Mouse (Mus musculus): ENCODE measurements around the gene Gopc.
"Not testable (repeated sequence)": the region's sequence is repeated elsewhere in the genome, so short reads cannot be mapped to it uniquely, and the experiment has no call there.

Gopc gene

DNA sequence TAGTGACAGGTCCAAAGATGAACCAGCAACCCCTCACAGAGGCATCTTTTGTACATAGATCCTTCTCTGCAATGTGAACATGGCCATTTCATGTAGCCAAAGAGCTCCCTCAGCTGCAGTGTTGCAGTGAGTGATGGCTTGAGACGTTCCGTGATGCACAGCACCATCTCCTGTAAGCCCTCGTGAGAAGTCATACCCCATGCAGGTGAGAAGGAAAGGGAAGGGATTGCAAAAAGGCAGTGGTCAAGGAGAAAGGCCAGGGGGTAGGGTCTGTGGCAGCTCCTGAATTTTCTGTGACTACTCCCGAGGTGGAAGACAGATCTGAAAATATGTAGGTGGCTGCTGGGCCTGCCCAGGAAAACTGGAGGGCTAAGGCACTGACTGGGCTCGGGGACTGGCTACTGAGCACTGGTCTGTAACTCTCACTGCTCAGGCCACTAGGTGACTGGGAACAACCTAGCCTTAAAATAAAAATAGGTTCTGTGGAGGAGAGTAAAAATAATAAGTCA, 7.1 kb upstream of the Gopc start, which contains the start of gene Nepn:
Gene Nepn, plus strand, starts transcription at position 51 of the 509 bp plus-strand sequence.
- DNase-seq (ENCODE audit: extremely low spot score, low read depth, low spot score) = no peak

DNA sequence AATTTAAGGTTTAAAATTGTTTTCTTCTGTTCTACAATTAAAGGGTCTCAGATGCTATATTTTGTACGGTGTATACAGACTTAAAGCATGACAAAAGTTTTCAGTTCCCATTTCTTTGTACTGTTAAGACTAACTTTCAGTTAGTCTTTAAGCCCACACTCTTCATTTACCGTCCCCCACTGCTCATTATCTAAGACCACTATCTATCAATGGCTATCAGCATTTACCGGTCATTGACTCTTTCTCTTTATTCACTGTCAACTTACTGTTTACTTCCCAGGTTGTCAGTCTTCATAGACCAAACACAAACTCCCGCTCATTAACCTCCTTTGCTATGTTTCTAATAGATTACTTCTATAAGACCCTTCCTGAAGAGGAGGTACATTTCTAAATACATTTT, 5.3 kb upstream of the Gopc start:
- DNase-seq (ENCODE audit: extremely low spot score, low read depth, low spot score) = no peak

DNA sequence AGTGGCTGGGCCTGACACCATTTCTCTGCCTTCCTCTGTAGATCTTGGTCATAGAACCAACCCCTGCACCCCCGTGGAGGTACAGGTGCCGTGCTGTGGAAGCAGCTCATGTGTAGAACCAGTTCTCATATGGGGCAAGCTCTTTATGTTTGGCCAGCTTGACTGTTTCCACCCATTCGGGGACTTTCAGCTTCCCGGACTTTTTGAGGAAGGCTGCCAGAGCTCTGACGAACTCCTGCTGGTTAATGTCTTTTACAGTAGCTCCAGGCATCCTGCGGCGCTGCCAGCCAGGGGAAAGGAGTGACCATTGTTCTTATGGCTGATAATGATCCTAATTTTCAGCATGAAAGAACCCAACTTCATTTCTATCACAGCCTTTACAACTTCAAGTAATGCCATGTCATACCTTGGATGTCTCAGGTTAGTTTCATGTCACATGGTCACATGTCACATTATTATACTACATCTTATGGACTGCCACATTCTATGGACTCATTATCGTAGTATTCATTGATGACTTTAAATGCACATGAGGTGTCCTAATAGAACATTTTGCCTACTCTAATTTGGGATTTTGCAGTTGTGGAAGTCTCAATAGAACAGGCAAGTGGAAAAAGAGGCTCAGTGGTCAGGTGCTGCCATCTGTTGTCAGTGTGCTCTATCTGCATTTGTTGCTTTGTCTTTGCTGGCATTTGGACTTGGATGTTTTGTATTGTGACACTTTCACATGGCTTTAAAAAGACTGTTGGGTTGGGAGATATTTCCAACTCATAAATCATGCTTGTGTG, 3.1 kb upstream of the Gopc start:
- no peak for DNase-seq (ENCODE audit: extremely low spot score, low read depth, low spot score)

DNA sequence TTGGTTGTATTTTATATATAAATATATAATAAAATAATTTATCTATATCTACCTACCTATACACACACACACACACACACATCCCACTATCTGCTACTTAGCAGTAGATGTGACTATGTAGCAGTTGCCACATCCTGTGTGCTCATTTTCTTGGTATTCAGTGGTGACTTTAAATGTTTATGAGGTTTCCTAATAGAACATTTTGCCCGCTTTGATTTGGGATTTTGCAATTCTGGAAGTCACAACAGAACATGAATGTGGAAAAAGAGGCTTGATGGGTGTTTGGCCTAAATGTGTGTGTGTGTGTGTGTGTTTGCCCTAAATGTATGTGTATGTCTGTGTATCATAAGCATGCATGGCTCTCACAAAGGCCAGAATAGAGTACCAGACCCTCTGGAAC, 1.6 kb upstream of the Gopc start:
- DNase-seq (ENCODE audit: extremely low spot score, low read depth, low spot score) = no peak

DNA sequence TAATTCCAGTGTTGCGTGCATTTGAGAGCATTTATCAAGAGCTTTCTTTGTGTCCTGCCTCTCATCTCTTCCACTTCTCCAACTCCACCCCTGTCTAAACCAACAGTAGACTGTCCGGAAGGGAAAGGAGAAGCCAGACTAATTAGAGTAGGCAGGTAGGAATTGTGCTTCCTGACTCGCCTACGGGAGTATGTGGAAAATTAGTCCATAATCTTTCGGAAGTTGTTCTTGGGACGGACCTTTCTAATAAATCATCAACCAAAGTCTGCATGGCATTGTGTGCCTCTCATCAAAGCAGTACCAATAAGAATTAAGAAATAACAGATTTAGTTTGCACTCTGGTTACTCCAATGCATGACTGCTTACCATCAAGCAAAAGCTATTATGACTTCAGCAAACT, 1.1 kb upstream of the Gopc start:
- no peak for DNase-seq (ENCODE audit: extremely low spot score, low read depth, low spot score)

DNA sequence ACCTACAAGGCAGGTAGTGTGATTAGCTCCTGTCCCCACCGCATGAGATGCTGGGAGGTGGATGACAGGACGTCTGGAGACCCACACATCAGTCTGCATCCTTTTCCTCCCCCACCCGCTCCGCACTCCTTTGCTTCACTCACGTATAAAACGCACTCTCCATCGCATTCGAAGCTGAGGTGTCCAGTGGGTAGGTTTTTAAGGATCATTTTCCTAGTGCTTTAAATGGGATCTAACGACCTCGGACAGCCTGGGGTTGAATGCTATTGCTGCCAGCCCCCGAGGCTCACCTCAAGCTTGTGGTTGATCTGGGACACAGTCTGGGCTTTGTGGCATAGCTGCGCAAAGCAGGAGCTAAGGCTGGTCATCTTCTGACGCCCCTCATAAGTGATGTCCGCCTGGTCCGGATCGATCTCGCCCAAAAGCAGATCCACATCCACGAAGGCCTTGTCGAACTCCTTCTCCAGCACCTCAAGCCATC, 563 bp downstream of the Gopc start:
- DNase-seq (ENCODE audit: extremely low spot score, low read depth, low spot score) = no peak

DNA sequence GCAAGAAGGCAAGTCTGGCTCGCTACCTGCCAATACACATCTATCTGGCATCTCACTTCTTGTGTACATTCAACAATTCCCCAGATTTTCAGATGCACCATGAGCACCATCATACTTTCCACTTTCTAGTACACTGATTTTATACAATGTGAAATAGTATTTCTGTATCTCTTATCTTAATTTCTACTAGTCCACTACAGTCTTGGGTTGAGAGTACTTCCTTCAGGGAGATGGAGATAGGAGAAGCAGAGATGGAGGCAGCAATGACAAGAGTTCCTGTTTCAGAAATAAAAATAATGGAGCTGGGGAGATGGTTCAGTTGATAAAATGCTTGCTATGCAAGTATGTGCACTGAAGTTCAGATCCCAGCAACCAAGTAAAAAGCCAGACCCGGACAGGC, 4.1 kb downstream of the Gopc start:
- no peak for DNase-seq (ENCODE audit: extremely low spot score, low read depth, low spot score)

DNA sequence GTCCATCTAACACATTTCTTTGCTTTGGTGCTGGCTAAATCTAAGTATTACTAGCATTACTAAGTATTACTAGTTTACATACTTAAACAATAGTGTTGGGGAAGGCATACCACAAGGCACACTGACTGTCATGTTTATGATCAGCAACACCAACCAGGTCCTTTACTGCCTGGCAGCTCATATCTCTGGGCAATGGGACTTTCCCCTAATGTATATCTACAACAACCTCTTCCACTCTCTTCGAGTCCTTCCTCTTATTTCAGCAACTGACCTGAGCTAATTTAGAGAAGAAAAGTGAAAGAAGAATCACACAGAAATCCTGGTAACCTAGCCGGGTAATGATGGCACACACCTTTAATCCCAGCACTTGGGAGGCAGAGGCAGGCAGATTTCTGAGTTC, 5.5 kb downstream of the Gopc start:
- no peak for DNase-seq (ENCODE audit: extremely low spot score, low read depth, low spot score)

DNA sequence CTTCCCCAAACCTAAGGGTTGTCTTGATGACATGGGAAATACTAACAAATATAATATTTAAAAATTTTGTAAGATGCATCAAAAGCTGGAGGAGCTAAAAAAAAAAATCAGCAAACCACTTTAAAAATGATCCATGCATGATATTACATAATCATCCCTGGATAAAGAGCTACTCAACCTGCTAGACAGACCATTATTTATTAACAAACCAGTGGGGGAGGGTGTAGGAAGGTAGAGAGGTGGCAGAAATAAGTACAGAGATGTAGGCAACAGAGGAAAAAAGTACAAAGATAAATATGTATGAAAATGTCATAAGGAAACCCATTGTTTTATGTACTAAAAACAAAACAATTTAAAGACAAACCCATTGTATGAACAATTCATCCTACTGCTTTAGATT, 7.3 kb downstream of the Gopc start:
- DNase-seq (ENCODE audit: extremely low spot score, low read depth, low spot score) = no peak

DNA sequence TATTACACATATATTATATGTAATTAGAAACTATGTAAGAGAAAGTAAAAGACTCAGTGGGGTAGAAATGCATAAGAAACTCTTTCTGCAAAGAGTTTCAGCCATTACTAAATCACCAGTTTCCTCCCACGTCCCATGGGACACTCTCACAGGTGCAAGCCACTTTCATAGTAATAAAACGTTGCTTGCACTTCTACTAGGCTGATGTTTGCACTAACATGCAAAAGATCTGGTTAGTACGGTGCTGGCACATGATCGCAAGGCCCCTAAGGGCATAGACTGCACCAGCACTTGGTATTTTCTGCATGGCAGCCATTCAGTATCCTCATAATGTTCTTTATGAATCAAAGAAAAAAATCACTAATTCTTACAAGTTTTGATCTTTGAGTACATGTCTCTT, 8.1 kb downstream of the Gopc start:
- no peak for DNase-seq (ENCODE audit: extremely low spot score, low read depth, low spot score)

DNA sequence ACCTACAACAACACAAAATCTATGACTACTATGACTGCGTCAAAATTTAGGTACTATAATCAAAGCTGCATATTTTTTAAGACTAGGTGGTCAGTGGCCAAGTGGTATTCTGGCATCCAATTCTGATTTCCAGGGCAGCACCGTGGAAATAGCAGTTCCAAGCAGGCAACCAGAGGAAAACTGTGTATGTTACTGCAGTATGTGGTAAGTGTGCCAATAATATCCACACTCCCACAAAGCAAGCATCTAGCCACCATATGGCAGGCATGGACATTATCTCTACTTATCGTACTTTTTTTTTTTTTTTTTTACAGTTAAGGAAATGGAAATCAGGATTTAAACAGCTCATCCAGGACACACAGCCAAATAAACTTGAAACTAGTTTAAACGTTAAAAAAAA, 13.5 kb downstream of the Gopc start:
- no peak for DNase-seq (ENCODE audit: extremely low spot score, low read depth, low spot score)

DNA sequence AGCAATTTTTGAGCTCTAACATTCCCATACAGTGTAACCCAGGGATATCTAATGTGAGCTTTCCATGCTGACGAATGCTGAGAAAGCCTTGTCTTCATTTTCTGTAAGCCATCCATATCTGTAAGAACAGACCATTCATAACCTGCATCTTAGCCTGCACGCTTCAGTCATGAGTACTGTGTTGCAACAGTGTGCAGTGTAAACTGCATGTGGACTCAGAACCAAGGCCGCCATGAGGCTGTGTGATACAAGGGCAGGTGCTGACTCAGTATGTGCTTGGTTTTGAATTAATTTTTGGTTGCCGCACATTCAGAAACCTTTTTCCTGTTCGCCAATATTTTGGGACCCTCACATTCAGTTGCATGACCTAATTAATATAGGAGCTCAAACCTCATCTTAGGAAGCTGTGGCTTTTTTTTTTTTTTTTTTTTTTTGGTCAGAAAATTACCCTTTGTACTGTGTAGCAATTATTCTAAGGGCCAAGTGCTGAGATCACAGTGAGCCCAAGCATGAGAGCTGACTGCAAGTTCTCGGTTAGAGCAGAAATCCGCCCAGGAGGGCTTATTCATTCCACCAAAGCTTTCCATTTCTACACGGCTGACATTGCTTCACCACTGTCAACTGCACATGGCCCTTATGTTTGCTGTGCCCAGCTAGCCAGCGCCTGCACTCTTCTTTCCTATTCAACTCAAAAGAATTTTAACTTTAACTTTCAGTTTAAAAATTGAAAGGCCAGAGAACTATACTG, 20.9 kb downstream of the Gopc start:
- no peak for DNase-seq (ENCODE audit: extremely low spot score, low read depth, low spot score)

DNA sequence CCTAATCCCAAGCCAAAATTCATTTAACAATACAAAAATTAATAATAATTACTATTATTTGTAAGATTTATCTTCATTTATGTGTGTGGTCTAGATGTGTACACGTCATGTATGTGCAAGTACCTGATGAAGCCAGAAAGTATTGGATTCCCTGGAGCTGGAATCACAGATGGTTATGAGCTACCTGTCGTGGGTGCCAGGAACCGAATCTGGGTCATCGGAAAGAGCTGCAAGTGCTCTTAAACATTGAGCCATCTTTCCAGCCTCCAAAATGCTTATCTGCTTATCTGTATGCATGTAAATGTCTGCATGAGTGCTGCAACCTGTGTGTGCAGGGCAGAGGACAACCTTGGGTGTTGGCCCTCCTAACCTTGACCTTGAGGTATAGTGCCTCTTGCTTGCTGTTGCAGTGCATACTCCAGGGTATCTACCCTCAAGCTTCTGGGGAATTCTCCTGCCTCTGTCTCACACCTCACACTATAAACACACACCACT, 21.6 kb downstream of the Gopc start:
- DNase-seq (ENCODE audit: extremely low spot score, low read depth, low spot score) = no peak

DNA sequence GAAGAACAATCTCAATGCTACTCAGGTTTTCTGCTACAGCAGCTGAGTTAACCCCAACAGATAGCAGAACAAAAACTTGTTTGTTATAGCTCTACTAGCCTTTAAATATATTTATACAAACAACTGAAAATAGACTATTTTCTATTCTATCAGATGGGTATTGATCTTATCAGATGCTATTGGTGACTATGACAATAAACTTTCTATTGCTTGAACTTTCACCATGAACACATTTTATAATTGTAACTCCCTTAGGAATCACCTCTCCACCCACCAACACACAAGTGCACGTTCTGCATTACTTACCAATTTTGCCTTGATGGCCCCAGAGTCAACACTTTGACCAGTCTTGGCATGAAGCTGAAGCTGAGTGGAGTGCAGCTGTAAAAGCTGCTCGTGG, 23.5 kb downstream of the Gopc start, which contains the start of gene Gm26741:
Gene Gm26741, plus strand, starts transcription at position 301 of the 400 bp plus-strand sequence.
- DNase-seq (ENCODE audit: extremely low spot score, low read depth, low spot score) = no peak

DNA sequence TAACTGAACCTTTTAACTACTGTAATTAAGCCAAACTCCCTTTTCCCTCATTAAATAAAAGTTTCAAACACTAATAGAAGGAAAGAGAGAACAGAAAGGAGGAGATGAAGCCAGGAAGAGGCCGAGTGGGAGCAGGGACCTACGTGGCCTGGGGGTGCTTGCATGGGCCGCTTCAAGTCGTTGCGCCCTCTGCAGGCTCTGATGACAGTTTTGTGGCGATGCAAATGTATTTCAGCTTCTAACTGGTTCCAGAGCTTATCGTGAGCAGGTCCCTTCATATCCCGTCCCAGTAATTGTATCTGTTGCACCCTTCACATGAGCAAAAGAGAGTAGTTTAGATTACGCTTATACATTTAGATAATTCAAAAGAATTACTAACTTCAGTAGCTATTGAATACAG, 28.7 kb downstream of the Gopc start:
- DNase-seq (ENCODE audit: extremely low spot score, low read depth, low spot score) = no peak

DNA sequence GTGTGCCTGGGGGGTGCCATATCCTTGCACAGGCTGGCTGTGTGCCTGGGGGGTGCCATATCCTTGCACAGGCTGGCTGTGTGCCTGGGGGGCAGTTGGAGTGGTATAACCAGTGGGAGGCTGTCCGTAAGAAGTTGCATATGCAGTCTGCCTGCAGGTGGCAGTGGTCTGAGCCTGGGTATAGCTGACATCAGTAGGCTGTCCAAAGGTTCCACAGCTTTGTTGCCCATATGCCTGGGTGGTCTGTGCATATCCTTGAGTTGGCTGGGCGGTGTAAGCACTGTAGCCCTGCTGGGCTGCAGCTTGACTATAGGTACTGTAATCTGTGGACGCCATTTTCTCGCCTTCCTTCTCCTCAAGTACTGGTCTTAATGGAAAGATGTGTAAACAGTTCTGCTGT, 38.6 kb downstream of the Gopc start:
- not testable (repeated sequence) for DNase-seq (ENCODE audit: extremely low spot score, low read depth, low spot score)

DNA sequence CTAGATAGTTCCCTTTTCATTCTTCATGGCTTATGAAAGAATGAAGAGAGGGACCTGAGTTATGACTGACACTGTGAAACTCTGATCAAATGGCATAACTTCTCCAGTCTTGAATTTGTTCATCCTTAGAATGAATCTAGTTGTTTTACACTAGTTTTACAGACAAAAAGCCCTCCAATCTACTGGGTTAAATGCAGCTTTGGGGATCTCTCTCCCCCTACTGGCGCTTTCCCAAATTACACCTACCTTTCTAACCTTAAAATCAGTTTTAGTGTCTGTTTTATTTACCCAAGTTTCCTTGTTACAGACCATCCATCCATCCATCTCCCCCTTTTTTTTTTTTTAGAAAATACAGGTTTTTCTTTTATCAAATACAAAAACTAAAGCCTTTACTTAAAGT, 50.9 kb downstream of the Gopc start:
- DNase-seq (ENCODE audit: extremely low spot score, low read depth, low spot score) = peak; percentile 18

DNA sequence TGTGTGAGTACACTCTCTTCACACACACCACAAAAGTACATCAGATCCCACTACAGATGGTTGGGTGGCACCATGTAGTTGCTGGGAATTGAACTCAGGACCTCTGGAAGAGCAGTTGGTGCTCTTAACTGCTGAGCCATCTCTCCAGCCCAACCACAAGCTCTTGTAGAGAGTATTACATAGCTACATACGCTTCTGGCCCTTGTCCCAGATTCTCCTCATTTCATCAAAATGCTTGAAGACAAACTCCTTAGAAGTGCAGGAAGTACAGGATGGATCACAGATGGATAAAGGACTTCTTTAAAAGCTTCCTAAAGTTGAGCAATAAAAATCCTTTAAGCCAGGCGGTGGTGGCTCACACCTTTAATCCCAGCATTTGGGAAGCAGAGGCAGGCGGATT, 60.0 kb downstream of the Gopc start:
- DNase-seq (ENCODE audit: extremely low spot score, low read depth, low spot score) = no peak

DNA sequence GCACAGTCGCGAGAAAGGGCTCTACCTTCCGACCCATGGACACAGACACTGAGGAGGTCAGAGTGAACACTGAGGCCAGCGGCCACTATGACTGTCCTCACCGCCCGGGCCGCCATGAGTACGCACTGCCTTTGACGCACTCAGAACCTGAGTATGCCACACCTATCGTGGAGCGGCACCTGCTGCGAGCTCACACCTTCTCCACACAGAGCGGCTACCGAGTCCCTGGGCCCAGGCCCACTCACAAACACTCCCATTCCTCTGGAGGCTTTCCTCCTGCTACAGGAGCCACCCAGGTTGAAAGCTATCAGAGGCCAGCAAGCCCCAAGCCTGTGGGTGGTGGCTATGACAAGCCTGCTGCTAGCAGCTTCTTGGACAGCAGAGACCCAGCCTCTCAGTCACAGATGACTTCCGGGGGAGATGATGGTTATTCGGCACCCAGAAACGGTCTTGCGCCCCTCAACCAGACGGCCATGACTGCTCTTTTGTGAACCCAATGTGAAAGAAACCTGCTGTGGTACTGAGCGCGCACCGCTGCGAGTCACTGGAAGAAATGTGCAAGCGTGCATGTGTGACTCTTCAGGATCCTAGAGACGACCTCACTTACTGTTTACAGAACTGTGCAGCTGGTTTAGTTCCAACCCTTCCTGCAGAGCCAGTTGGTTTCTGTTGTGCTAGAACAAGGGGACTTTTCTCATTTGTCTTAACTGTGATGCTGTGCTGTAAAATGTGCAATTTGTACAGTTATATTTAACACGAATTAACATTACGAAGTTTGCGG, 62.2 kb downstream of the Gopc start:
- DNase-seq (ENCODE audit: extremely low spot score, low read depth, low spot score) = no peak

DNA sequence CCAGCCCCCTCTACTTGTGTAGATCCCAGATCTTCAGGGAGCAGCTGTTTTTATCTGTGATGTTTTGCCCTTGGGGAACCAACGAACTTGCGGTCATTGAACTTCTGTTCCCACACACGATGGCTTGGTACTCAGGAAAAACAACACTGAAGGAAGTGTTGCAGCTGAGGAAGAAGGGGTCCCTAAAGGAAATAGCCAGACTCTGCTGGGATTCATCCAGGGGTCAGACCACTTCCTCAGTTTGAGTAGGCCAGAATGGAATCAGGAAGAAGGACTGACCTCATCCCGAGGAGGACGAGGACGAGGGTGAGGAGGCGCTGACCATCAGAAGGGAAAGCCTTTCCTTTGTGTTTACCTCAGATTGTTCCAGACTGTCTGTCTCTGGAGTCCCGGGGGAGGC, 72.7 kb downstream of the Gopc start:
- no peak for DNase-seq (ENCODE audit: extremely low spot score, low read depth, low spot score)

DNA sequence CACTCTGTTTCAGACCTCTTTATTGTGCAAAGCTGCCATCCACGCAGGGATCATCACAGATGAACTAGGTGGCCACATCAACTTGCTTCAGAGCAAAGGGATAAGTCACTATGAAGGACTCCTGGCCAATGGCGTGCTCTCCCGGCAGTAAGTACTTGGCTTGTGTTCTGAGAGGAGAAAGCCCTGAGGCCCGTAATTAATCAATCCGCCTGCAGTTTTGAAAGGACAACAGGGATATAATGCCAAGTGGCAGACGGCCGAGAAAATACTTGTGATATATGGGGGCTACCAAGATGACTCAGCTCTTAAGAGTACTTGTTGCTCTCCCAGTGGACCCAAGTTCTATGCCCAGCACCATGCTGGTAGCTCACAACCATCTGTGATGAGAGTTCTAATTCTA, 77.3 kb downstream of the Gopc start:
- no peak for DNase-seq (ENCODE audit: extremely low spot score, low read depth, low spot score)
